Mouse (Mus musculus) erythroblast, embryonic 14.5 days (primary cell): ENCODE results near the gene Txn2.

ENCODE experiments used
- GATA1 ChIP-seq: IDR thresholded peaks from 2 replicates; pipeline ENCODE4 v1.6.1; 2012; ENCODE audit warnings: low read length, inconsistent platforms, mixed read lengths
- TAL1 ChIP-seq: IDR thresholded peaks from 3 replicates; pipeline ENCODE4 v1.6.1; 2012; ENCODE audit warnings: low read length, inconsistent platforms, mixed read lengths

DNA sequence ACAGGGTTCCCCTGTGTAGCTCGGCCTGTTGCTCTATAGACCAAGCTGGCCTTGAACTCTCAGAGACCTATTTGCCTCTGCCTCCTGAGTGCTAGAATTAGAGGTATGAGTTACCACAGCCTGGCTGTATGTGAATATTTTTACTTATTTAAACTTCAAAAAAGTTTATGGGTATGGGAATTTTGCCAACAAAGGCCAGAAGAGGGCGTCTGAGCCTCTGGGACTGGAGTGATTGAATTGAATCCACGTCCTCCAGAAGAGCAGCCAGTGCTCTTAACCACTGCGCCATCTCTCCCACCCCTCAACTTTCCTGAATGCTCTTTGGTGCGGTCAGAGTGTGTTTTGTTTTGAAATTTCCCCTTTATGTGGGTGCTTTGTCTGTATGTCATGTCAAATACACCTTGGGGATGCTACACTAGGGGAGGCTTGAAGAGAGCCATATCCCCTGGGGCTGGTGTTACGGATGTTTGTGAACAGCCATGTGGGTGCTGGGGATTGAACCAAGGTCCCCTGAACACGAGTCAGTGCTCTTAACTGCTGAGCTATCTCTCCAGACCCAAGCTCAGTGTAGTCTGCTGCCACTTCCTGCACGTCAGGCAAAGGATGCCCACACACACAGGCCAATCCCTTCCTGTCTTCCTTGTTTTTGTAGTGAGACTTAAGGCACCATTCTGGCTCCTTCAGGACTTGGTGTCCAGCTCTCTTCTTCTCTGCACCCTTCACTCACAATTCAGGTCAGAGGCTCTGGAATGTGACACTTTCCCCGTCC is 5.4 kb downstream of the Txn2 start:
- no peak for TF ChIP-seq GATA1
- no peak for TF ChIP-seq TAL1
